Mouse (Mus musculus): ENCODE results near the gene Wnt4.

Gene Wnt4

DNA sequence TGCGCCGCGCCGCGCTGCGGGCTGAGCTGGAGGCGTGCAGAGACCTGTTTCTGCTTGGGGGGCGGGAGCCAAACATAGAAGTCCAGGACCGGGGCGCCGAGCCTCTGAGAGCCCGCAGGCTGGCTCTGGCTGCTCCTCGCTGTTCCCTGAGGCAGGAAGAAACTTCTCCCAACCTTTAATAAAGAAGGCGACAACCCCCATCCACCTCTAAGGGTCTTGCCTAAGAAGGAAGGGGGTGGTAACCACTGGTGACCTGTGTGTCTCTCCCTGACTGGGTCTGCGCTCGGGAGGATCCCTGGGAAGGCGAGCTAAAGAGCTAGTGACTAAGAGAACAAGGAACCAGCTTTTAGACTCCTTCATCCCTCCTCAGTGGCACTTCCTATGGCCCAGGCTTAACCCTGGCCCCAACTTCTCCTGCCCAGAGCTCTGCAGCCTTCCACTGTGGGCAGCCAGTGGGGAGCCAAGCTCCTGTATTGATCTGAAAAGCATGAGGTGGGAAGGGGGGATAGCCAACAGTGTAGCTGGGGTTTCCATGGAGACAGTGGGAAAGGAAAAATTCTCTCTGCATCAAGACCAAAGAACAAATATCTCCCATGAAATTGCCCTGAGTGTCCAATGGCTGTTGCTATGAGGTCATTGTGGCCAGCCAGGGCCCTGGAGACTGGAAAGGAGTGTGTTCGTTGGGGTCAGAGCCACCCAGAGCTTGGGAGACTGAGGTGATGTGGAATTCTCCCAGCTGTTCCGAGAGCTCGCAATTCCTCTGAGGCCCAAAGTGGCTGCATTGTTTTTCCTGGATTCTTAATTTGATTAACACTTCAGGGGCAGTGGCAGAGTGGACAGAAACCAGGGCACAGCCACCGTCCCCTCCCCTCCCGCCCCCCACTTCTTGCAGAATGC is 1.1 kb downstream of the Wnt4 start:
- DNase-seq (ENCODE audit: low read depth, low spot score) = peak; percentile 53

GRCm38 (mm10) chr4:137279346-137279745 is 2.1 kb downstream of the Wnt4 start:
- DNase-seq (ENCODE audit: low read depth, low spot score) = peak; percentile 34

DNA sequence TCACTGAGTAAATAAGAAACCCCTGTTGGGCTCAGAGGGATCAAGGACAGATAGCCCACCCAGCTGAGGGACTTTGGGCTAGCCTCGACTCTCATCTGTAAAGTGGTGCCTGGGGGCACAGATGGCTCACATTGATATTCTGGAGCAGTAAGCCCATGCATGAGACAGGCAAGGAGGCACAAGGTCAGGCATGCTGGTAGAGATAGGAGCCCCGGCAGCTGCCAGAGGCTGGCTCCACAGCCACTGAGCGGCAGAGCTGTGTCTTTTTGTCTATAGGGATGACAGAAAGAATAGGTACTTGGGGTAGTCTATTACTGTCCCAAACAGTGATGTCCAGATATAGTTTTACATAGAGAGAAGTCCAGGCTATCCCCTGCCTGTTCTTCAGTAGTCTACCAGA is 4.0 kb downstream of the Wnt4 start:
- DNase-seq (ENCODE audit: low read depth, low spot score) = no peak

GRCm38 (mm10) chr4:137282122-137282521 is 4.8 kb downstream of the Wnt4 start:
- no peak for DNase-seq (ENCODE audit: low read depth, low spot score)

- DNase-seq (ENCODE audit: low read depth, low spot score) = no peak
These were observed 5.5 kb downstream of the Wnt4 start for GRCm38 (mm10) chr4:137282584-137283406.

DNA sequence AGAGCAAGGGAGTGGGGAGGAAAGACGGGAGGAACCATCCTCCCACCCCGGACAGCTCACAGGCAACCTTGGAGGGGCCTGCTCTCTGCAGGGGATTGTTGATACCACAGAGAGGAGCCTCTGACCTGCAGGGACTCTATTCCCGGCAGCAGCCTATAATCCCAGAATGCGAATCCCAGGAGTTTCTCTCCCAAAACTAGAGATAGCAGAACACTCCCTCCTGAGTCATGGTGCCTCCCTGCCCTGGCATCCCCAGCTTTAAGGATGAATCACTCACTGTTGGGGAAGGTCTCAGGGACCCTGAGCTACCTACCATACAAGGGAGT is 6.1 kb downstream of the Wnt4 start:
- DNase-seq (ENCODE audit: low read depth, low spot score) = no peak

DNA sequence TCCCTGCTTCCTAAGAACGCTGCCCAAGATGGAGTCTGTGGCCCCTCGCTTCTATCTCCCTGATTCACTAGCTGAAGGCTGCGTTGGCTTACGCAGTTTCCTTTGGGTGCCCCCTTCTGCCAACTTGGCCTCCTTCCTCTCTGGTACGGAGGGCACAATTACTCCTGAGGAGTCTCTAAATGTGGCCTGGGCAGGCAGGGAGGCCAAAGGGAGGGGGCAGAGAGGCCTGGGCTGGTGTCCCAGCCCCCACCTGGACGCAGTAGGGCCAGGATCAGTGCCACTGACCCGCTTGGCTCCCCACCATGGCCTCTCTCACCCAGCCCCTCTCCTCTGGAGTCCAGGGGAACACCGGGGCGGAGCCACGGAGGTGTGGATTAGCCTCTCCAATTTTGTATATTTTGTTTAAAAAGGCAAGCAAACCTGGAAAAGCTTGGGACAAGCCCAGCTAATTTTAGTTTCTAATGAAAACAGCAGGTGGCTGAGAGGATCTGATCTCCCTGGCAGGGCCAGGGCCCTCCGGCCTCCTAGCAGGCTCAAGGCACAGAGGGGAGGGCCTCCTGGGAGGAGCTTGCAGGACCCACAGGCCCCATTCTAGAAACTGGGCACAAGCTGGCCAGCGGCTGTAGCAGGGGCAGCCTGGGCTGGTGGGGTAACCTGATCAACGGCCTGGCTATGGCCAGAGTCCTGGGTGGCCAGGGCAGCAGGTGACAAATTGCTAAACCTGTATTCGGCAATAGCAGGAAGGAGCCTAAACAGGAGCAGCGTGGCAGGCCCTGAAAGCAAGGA is 8.8 kb downstream of the Wnt4 start:
- no peak for DNase-seq (ENCODE audit: low read depth, low spot score)

DNA sequence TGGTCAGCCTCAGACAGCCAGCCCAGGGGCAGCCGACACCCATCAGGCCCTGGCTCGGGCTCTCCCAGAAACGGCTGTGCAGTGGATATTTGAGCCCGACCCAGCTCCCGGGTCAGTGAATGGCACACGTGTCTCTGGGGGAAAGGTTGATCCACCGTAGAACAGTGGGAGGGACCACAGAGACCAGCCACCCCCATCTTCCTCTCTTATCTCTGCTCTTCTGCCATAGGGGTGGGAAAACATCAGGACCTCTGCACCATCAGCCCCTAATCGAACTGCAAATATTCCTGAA is 9.3 kb downstream of the Wnt4 start:
- DNase-seq (ENCODE audit: low read depth, low spot score) = no peak

DNA sequence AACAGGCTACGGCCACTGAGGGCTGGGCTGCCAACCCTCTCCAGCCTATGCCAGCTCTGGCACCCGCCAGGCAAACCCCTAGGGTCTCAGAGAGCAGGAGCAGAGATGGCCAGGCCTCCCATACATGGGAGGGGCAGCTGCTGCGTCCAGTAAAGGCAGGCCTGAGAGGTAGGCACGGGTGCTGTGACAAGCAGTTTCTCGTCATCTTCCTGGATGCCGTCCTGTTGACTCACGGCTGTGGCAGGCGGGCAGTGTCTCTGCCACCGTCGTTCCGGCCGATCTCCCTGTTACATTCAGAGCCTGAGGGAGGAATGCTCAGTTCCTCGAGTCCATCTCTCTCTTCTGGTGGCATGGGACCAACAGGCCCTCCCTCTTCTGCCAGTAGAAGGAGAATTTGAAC is 9.9 kb downstream of the Wnt4 start:
- DNase-seq (ENCODE audit: low read depth, low spot score) = no peak

- DNase-seq (ENCODE audit: low read depth, low spot score) = peak; percentile 42
These were observed 10.5 kb downstream of the Wnt4 start for GRCm38 (mm10) chr4:137287818-137288217.

DNA sequence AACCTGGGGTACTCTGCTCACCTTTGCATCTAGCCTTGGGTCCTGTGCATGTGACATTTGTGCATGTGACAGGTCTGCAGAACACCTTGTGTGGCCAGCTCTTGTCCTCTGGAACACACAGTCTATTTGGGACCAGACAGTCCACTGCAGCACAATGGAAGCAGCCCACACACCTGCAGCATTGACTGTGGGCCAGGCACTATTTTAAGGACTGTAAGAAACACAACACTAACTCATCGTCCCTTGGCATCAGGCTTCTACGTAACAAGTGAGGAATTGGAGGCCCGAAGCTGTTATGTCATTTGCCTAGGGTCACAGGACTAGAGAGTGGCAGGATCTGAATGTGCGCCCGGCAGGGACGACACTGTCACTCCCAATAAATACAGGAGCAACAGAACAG is 12.4 kb downstream of the Wnt4 start:
- DNase-seq (ENCODE audit: low read depth, low spot score) = no peak

- no peak for DNase-seq (ENCODE audit: low read depth, low spot score)
These were observed 13.0 kb downstream of the Wnt4 start for GRCm38 (mm10) chr4:137290250-137290649.

GRCm38 (mm10) chr4:137292625-137293024 is 15.3 kb downstream of the Wnt4 start:
- DNase-seq (ENCODE audit: low read depth, low spot score) = no peak

GRCm38 (mm10) chr4:137294032-137294431 is 16.7 kb downstream of the Wnt4 start:
- DNase-seq (ENCODE audit: low read depth, low spot score) = no peak

DNA sequence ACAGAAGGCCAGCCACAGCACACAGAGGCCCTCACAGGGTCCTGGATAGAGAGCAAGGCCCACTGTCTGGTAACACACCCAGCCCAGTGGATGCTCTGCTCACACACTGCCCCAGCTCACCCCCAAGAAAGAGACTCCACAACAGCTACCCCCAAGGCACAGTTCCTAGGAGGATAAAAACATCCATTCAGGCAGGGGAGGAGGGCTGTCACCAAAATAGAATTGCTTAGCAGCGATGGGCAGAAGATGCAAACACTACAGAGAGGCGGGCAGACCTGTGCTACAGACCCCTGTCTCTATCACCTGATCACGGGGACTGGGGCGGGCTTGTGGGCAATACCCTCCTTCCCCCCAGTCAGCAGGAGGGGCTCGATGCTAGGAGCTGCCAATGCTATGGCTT is 17.2 kb downstream of the Wnt4 start:
- DNase-seq (ENCODE audit: low read depth, low spot score) = no peak

DNA sequence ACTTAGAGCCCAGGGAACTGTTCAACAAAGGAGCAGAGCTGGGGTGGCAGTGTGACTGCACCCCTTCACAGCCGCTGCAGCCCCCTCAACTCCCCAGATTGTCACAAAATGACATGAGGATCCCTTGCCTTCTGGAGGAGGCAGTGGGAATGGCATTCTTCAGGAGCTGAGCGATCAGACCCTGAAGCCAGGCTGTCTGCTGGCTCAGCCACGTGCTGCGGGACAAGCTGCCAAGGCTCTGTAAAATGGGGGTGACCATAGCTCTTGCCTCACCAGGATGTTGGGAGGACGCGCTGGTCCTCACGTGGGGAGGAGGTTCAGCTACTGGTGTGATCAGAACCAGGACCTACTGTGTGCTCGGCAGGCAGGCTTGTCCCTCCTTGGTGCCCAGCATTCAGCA is 17.7 kb downstream of the Wnt4 start:
- no peak for DNase-seq (ENCODE audit: low read depth, low spot score)

DNA sequence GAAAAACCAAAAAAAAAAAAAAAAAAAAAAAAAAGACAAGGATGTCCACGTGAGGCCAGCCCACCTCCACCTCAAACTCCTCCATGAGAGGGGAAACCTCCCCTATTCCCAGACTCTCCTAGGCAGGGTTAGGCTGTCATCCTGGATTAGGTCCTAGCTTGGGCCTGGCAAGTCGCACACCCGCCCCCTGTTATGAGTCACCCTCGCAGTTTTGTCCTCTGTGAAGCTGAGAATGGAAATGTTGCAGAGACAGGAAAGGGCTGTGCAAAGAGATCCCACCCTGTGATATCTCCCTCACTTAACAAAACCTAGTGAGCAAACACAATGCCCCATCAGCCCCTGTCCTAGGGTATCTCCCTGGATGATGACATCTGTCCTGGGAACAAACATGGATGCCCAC is 20.3 kb downstream of the Wnt4 start:
- DNase-seq (ENCODE audit: low read depth, low spot score) = no peak

DNA sequence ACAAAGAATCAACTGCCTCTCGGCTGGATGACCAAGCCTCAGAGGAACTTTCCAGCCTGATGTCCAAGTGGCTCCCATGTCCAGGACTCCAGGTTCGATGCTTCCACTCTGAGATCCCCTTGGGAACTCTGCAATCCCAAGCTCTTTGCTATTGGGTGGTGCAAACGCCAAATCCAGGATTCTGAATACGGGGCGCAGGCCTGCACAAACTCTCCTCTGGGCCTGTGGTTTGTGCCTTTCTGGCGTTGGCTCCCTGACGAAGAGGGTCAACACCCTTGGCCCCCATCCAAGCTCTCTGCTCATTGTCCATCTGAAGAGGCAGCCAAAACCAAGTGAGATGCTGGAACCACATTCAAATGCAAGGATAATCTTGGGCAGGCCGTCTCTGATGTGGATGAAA is 21.1 kb downstream of the Wnt4 start:
- DNase-seq (ENCODE audit: low read depth, low spot score) = no peak

GRCm38 (mm10) chr4:137300227-137300626 is 22.9 kb downstream of the Wnt4 start:
- no peak for DNase-seq (ENCODE audit: low read depth, low spot score)

- DNase-seq (ENCODE audit: low read depth, low spot score) = no peak
These were observed 24.3 kb downstream of the Wnt4 start for GRCm38 (mm10) chr4:137301635-137302034.

DNA sequence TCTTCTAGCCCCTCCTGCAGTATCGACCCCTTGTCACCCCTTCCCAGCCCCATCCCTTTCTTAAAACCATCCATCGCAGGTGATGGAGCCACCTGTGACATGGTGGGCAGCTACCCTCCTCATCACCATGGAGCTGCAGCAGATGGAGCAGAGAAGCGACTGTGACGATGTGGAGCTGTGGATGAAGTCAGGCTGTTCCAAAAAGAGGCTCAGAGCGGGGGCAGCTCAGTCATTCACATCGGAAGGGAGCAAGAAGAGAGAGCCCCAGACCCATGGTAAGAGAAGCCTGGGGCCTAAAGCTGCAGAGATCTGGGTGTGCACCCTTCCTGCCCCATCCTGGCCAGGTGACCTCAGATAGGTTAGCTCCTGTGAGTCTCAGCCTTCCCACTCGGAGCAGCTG is 26.8 kb downstream of the Wnt4 start:
- DNase-seq (ENCODE audit: low read depth, low spot score) = no peak

DNA sequence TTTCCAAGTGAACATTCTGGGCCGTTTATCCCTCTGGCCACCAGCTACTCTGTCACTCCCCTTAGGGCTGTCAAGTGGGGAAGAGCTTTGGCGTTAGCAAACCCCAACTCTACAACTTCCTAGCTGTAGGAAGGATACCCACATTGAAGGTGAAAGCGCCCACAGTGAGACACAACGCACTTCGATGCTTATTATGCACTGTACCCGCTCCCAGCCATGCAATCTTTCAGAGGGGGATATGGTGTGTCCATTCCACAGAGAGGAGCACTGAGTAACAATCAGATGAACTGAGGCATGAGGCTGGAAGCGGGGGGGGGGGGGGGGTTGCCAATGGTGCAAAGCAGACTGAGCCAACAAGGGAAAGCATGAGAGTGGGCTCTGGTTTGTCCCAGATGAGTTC is 27.8 kb downstream of the Wnt4 start:
- DNase-seq (ENCODE audit: low read depth, low spot score) = no peak

Measured in R1 (cell line).